Mouse (Mus musculus): ENCODE results near the gene Wwox. TPM values are rescaled to one million over a fixed set of nuclear protein-coding genes. Genes with fewer than 3 reads are reported as not detected.

The Wwox gene
- polyA plus RNA-seq, 1 experiment from 2014 or later: 11.3 TPM

DNA sequence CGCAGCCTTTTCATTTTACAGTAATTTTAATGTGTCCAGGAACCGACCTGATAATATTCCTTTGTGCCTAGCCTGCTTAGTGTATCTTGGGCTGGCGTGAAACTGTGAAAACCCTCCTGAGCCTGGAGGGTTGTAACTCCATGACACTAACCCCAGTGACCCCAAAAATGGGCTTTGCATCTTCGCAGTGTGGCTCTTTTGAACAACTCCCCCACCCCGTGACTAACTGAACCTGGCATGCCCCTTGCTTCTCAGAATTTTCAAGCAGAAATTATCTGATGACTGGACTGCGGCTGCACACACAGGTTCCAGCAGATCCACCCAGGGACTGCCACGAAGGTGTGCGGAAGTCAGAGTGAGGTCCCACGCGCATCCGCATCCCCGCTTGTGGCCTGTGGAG is 631.8 kb downstream of the Wwox start:
- Histone ChIP-seq H3K4me2 (ENCODE audit: low read length) (no peak overlapping the region), H3K9me3 (ENCODE audit: control insufficient read depth, low read length) (no peaks in the 10 kb centered on the region), H3K27me3 (ENCODE audit: control insufficient read depth, insufficient read depth, low read length) (no peaks in the 10 kb centered on the region), H3K36me3 (ENCODE audit: control insufficient read depth, insufficient read depth, low read length) (no peaks in the 10 kb centered on the region), H3K4me1 (ENCODE audit: control insufficient read depth in 2 of 2, insufficient read depth in 2 of 2, low read length in 2 of 2) (peaks cover 0 to 4% of the 10 kb centered on the region in 2 experiments; a peak in 3 of 4 replicates), H3K27ac (replicated peaks in 1 of 2; ENCODE audit: control insufficient read depth in 1 of 2, insufficient read depth in 1 of 2, low read depth in 2 of 2, low read length in 2 of 2) (no peak overlapping the region), H3K9ac (ENCODE audit: low read length) (no peak overlapping the region), H3K4me3 (ENCODE audit: control insufficient read depth in 1 of 2, insufficient read depth in 1 of 2, low read depth in 1 of 2, low read length in 2 of 2) (no peak overlapping the region)
- no peak for ATAC-seq (ENCODE audit: insufficient number of reproducible peaks, insufficient read depth, low FRiP score, low read depth)
- WGBS: 89% methylated on average over 12 of the region's 12 CpGs

DNA sequence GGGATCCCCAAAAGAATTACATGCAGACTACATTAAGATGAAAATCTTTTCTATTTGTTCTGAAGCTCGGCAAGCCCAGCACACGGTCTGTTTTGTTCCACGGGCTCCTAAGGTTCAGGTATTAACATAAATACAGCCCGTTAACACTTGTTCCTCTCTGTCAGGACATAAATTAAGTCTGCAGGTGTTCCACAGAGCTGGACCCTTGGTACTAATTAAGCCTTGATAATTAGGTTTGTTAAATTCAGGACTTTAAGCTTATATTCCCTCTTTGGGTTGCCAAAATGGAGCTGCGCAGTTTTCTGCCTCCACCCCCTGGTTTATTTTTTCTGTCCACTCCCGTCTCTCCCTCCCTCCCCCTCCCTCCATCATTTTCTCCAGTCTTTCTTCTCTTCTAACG is 638.8 kb downstream of the Wwox start:
- Histone ChIP-seq H3K4me1 (ENCODE audit: control insufficient read depth in 2 of 2, insufficient read depth in 2 of 2, low read length in 2 of 2) (peaks cover 0 to 5% of the 10 kb centered on the region in 2 experiments; a peak in 1 of 4 replicates), H3K36me3 (ENCODE audit: control insufficient read depth, insufficient read depth, low read length) (no peaks in the 10 kb centered on the region), H3K27ac (replicated peaks in 1 of 2; ENCODE audit: control insufficient read depth in 1 of 2, insufficient read depth in 1 of 2, low read depth in 2 of 2, low read length in 2 of 2) (no peak overlapping the region), H3K9me3 (ENCODE audit: control insufficient read depth, low read length) (no peaks in the 10 kb centered on the region), H3K27me3 (ENCODE audit: control insufficient read depth, insufficient read depth, low read length) (no peaks in the 10 kb centered on the region), H3K9ac (ENCODE audit: low read length) (no peak overlapping the region), H3K4me2 (ENCODE audit: low read length) (no peak overlapping the region), H3K4me3 (ENCODE audit: control insufficient read depth in 1 of 2, insufficient read depth in 1 of 2, low read depth in 1 of 2, low read length in 2 of 2) (no peak overlapping the region)
- no peak for ATAC-seq (ENCODE audit: insufficient number of reproducible peaks, insufficient read depth, low FRiP score, low read depth)
- 77% methylated on average over 7 of the region's 7 CpGs for WGBS

DNA sequence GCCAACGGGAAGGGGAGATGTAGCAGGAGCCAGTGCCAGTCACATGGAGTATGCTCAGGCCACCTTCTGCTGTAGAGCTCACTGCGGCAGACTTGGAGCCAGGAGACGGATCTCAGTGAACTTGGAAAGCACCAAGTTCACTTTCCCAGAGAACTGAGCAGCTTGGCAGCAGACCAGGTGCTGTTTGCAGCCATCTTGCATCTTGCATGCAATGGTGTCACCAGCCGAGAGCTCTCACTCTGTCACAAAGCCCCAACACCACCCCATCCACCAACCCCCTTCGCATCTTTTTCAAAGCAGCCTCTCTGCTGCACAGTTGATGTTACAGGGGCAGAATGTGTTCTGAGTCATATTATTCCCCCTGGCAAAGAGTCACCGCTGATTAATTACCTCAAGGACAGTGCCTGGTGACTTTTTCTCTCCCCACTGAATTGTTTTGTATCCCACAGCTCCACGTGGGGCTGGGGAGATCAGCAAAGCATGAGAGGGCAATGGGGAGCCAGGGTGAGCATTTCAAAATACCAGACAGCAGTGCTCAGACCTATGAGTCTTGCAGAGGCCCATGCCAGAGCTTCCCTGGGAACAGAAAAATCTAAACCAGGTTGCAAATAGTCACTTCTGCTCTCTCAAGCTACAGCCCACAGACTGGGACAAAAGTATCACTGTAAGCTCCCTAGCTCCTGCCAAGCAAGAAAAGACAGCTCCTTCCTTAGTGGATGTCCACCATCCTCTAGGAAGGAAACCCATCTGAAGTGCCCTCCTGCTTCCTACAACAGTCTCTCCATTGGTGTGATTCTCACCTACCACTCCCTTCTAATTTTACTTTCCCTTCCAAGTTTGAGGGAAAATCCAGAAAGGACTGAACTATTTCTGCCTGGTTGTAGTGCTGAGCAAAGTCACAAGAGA is 642.1 kb downstream of the Wwox start:
- ATAC-seq (ENCODE audit: insufficient number of reproducible peaks, insufficient read depth, low FRiP score, low read depth): no peak
- no peaks in the 10 kb centered on the region for H3K36me3 ChIP-seq (ENCODE audit: control insufficient read depth, insufficient read depth, low read length)
- H3K27me3 ChIP-seq (ENCODE audit: control insufficient read depth, insufficient read depth, low read length): no peaks in the 10 kb centered on the region

DNA sequence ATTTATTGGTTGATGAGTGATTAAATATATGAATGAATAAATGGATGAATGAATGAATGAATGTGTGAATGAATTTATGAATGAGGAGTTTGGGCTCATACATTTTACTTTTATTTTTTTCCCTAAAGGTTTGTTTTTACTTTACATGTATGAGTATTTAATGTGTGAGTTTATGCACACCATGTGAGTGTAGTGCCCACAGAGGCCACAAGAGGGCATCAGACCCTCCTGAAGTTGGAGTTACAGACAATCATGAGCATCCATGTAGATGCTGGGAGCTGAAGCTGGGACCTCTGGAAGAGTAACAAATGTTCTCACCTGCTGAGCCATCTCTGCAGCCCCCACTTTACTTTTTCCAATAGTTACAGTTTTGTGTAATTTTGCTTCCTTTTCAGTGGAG is 648.7 kb downstream of the Wwox start:
- Histone ChIP-seq H3K4me1 (ENCODE audit: control insufficient read depth in 2 of 2, insufficient read depth in 2 of 2, low read length in 2 of 2) (peaks cover 3 to 8% of the 10 kb centered on the region in 2 experiments; a peak in 3 of 4 replicates), H3K27ac (replicated peaks in 1 of 2; ENCODE audit: control insufficient read depth in 1 of 2, insufficient read depth in 1 of 2, low read depth in 2 of 2, low read length in 2 of 2) (no peak overlapping the region)

More for the DNA sequence above, 642.1 kb downstream of the Wwox start:
- no peak overlapping the region for H3K4me2 ChIP-seq (ENCODE audit: low read length)
- 64% methylated on average over 7 of the region's 7 CpGs for WGBS
- H3K27ac ChIP-seq (replicated peaks in 1 of 2; ENCODE audit: control insufficient read depth in 1 of 2, insufficient read depth in 1 of 2, low read depth in 2 of 2, low read length in 2 of 2): no peak overlapping the region
- H3K9ac ChIP-seq (ENCODE audit: low read length): no peak overlapping the region
- H3K4me1 ChIP-seq (ENCODE audit: control insufficient read depth in 2 of 2, insufficient read depth in 2 of 2, low read length in 2 of 2): peaks cover 0 to 5% of the 10 kb centered on the region in 2 experiments; a peak in 1 of 4 replicates
- H3K9me3 ChIP-seq (ENCODE audit: control insufficient read depth, low read length): no peaks in the 10 kb centered on the region
- H3K4me3 ChIP-seq (ENCODE audit: control insufficient read depth in 1 of 2, insufficient read depth in 1 of 2, low read depth in 1 of 2, low read length in 2 of 2): no peak overlapping the region

DNA sequence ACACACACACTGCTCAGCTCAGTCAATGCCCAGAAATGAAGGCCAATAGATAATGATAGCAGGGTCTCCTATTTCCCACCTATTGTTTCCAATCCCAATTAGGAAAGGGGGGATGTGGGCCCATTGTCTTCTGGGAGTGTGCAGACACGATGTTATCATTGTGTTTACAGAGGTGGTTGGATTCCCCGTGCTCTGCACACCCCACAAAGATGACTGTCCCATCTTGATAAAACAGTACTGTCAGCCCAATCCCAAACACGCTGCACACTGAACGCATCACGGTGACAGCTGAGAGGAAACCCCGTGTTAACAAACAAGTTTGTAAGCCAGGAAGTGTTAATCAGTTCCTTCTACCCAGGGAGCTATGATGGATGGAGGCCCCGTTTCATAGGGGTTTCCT is 650.3 kb downstream of the Wwox start:
- H3K36me3 ChIP-seq (ENCODE audit: control insufficient read depth, insufficient read depth, low read length): no peaks in the 10 kb centered on the region
- no peak overlapping the region for H3K4me3 ChIP-seq (ENCODE audit: control insufficient read depth in 1 of 2, insufficient read depth in 1 of 2, low read depth in 1 of 2, low read length in 2 of 2)
- no peak overlapping the region for H3K9ac ChIP-seq (ENCODE audit: low read length)
- peaks cover 4% of the 10 kb centered on the region; the same call in 1 of the 2 replicates for H3K9me3 ChIP-seq (ENCODE audit: control insufficient read depth, low read length)
- peak; percentile 35; the same call in 1 of the 2 replicates for ATAC-seq (ENCODE audit: insufficient number of reproducible peaks, insufficient read depth, low FRiP score, low read depth)
- peak overlapping the region in 1 of 2 experiments; percentile 46; a peak in 1 of 4 replicates for H3K27ac ChIP-seq (replicated peaks in 1 of 2; ENCODE audit: control insufficient read depth in 1 of 2, insufficient read depth in 1 of 2, low read depth in 2 of 2, low read length in 2 of 2)
- WGBS: 35% methylated on average over 7 of the region's 7 CpGs
- H3K27me3 ChIP-seq (ENCODE audit: control insufficient read depth, insufficient read depth, low read length): no peaks in the 10 kb centered on the region
- H3K4me1 ChIP-seq (ENCODE audit: control insufficient read depth in 2 of 2, insufficient read depth in 2 of 2, low read length in 2 of 2): peaks cover 3 to 8% of the 10 kb centered on the region in 2 experiments; a peak in 3 of 4 replicates
- no peak overlapping the region; the same call in 1 of the 2 replicates for H3K4me2 ChIP-seq (ENCODE audit: low read length)

More for the DNA sequence above, 648.7 kb downstream of the Wwox start:
- ATAC-seq (ENCODE audit: insufficient number of reproducible peaks, insufficient read depth, low FRiP score, low read depth): no peak
- H3K27me3 ChIP-seq (ENCODE audit: control insufficient read depth, insufficient read depth, low read length): no peaks in the 10 kb centered on the region
- H3K4me2 ChIP-seq (ENCODE audit: low read length): no peak overlapping the region
- H3K9ac ChIP-seq (ENCODE audit: low read length): no peak overlapping the region
- no peaks in the 10 kb centered on the region for H3K36me3 ChIP-seq (ENCODE audit: control insufficient read depth, insufficient read depth, low read length)
- peaks cover 4% of the 10 kb centered on the region; the same call in 1 of the 2 replicates for H3K9me3 ChIP-seq (ENCODE audit: control insufficient read depth, low read length)
- no peak overlapping the region for H3K4me3 ChIP-seq (ENCODE audit: control insufficient read depth in 1 of 2, insufficient read depth in 1 of 2, low read depth in 1 of 2, low read length in 2 of 2)

DNA sequence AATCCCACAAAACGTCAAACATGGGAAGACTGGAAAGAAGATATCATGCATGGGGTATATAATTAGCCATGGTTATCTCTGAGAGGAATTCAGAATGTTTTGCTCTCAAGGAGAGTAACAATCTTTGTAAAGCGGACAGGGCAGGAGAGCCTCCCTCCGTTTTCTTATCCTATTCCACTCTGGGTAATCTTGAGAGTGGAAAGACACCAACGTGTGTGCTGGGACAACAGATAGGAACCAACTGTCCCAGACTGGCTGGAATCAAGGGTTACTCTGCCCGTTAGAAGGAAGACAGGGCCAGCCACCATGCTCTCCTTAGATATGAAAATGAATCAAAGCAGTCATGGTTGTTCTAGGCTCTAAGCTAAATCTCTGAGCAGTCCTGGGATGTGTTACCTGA is 650.7 kb downstream of the Wwox start:
- Histone ChIP-seq H3K9ac (ENCODE audit: low read length) (no peak overlapping the region), H3K27me3 (ENCODE audit: control insufficient read depth, insufficient read depth, low read length) (no peaks in the 10 kb centered on the region), H3K9me3 (ENCODE audit: control insufficient read depth, low read length) (peaks cover 4% of the 10 kb centered on the region; the same call in 1 of the 2 replicates), H3K4me2 (ENCODE audit: low read length) (no peak overlapping the region; the same call in 1 of the 2 replicates), H3K4me1 (ENCODE audit: control insufficient read depth in 2 of 2, insufficient read depth in 2 of 2, low read length in 2 of 2) (peaks cover 3 to 8% of the 10 kb centered on the region in 2 experiments; a peak in 3 of 4 replicates), H3K36me3 (ENCODE audit: control insufficient read depth, insufficient read depth, low read length) (no peaks in the 10 kb centered on the region), H3K27ac (replicated peaks in 1 of 2; ENCODE audit: control insufficient read depth in 1 of 2, insufficient read depth in 1 of 2, low read depth in 2 of 2, low read length in 2 of 2) (peak overlapping the region in 1 of 2 experiments; percentile 46; a peak in 1 of 4 replicates), H3K4me3 (ENCODE audit: control insufficient read depth in 1 of 2, insufficient read depth in 1 of 2, low read depth in 1 of 2, low read length in 2 of 2) (no peak overlapping the region)
- no peak for ATAC-seq (ENCODE audit: insufficient number of reproducible peaks, insufficient read depth, low FRiP score, low read depth)
- WGBS: 14% methylated on average over 5 of the region's 5 CpGs

DNA sequence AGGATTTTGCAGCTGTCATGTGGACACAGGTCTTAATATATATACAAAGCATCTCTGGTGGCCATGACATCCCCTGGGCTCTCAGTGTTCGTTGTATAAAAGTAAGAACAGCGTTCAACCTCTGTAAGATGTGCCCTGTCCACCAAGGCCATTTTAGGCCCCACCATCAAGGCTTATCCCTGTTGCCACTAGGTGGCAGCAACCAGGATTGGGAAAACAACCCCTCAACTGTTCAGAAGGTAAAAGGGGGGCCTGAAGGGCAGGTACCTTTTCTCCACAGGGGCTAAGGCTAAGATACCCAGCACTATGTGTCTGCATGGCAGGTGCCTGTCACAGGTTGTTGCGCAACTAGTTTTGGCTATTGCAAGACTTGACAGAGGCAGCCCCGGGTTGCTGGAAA is 656.1 kb downstream of the Wwox start:
- no peaks in the 10 kb centered on the region for H3K9me3 ChIP-seq (ENCODE audit: control insufficient read depth, low read length)
- peaks cover 5 to 9% of the 10 kb centered on the region in 2 experiments; a peak in 2 of 4 replicates for H3K4me1 ChIP-seq (ENCODE audit: control insufficient read depth in 2 of 2, insufficient read depth in 2 of 2, low read length in 2 of 2)
- H3K9ac ChIP-seq (ENCODE audit: low read length): no peak overlapping the region
- no peak overlapping the region for H3K4me3 ChIP-seq (ENCODE audit: control insufficient read depth in 1 of 2, insufficient read depth in 1 of 2, low read depth in 1 of 2, low read length in 2 of 2)
- H3K27ac ChIP-seq (replicated peaks in 1 of 2; ENCODE audit: control insufficient read depth in 1 of 2, insufficient read depth in 1 of 2, low read depth in 2 of 2, low read length in 2 of 2): no peak overlapping the region
- WGBS: 86% methylated on average over 4 of the region's 4 CpGs
- no peak overlapping the region for H3K4me2 ChIP-seq (ENCODE audit: low read length)
- no peak for ATAC-seq (ENCODE audit: insufficient number of reproducible peaks, insufficient read depth, low FRiP score, low read depth)
- no peaks in the 10 kb centered on the region for H3K36me3 ChIP-seq (ENCODE audit: control insufficient read depth, insufficient read depth, low read length)
- no peaks in the 10 kb centered on the region for H3K27me3 ChIP-seq (ENCODE audit: control insufficient read depth, insufficient read depth, low read length)
